Mouse (Mus musculus) liver, adult (tissue): ENCODE results near the gene Adamts8.

Experiments
- GATA4 ChIP-seq: IDR thresholded peaks from 2 replicates; pipeline ENCODE4 v1.6.1; 2014; ENCODE audit warnings: mild to moderate bottlenecking, low read length; ENCODE audit not compliant: insufficient replicate concordance

The Adamts8 gene

DNA sequence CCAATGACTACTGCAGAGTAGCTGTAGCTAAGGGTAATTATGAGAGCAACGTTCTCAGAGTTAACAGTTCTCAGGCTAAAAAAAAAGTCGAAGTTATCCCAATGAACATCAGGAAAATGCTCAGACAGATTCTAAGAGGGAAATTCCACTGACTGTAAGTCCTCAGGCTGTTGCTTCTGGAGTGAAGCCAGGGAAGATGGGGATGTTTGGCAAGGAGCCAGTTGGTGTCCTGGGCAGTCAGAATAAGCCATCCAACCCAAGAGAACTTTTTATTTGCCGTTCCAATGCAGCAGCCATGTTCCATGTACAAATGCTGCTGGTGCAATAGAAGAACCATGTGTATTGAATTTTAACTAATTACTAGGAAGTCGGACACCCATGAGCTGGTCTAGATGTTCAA, 8.2 kb downstream of the Adamts8 start:
- no peak for TF ChIP-seq GATA4

DNA sequence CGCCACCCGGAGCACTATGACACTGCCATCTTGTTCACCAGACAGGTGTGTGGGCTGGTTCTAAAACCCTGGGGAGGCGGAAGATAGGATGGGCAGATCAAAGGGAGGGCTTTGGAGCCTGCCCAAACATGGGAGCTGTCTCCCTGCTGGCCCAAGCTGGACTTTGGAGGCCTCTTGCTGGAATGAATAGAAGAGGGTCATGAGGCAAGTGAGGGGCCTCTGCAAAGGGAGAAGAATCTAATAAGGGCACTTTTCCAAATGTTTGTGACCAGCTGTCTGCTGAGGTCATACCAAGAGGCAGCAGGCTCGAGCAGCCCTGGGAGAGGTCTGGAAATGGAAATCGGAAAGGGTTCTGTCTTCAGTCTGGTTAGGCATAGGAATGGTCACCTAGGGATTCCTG, 9.1 kb downstream of the Adamts8 start:
- TF ChIP-seq GATA4, result no peak

DNA sequence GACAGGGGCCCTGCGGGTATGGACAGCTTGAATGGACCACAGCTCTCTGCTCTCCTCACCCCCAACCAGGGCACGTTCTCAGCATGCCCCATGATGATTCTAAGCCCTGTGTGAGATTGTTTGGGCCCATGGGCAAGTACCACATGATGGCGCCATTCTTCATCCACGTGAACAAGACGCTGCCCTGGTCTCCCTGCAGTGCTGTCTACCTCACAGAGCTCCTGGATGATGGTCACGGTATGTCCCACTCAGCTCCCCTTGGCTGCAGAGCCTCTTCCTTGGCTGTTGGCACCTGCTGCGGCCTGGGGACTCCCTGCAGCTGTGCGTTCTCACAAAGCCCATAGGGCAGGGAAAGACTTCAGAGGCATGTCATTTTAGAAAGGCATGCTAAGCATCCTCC, 10.9 kb downstream of the Adamts8 start:
- TF ChIP-seq GATA4, result no peak

DNA sequence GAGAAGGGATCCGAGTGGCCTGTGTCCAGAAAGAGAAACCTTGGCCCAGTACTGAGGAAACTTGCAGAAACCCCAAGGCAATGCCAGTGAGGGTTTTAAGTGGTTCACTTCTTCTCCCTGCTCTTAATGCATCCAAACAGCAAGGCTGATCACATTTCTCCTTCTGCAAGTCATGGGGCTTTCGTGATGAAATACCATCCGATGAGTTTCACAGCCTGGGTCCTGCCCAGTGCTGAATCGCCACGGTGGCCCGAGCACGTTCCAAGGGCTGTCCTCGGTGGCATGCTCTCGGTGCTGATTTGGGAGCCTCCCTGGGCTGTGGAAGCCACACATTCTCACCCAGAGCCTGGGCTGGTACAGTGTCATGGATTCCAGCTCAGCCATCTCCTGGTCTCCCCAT, 12.9 kb downstream of the Adamts8 start:
- TF ChIP-seq GATA4, result no peak

DNA sequence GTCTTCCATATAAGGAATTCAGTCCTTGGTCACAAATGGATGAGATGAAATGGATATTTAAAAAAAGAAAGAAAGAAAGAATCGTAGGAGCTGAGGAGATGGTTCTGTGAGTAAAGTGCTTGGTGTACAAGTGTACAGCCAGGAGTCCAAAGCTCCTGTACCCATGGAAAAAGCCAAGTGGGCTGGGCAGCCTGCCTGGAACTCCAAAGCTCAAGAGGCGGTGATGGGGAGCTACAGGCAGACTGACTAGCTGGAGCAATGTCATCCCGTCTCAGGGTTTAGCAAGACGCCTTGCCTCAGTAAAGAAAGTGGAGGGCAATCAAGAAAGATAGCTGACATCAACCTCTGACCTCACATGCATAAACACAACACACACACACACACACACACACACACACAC, 21.4 kb downstream of the Adamts8 start:
- TF ChIP-seq GATA4, result no peak

DNA sequence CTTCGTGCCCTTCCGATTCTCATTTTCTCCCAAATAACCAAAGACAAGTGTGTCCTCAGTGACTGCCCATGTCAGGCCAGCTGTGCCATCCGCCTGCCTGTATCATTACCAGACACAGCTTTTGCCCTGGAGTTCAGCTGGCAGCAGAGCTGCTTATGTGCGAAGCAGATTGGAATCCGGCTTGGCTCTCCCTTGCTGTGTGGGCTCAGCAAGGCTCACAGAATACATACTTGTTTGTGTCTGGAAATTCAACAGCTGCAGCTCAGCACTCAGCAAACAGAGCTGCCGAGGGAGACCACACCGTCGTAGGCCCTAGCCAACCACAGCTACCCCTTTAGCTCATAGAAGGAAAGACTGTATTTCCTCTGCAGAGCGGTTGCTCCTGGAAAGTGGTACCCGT, 22.3 kb downstream of the Adamts8 start:
- no peak for TF ChIP-seq GATA4

DNA sequence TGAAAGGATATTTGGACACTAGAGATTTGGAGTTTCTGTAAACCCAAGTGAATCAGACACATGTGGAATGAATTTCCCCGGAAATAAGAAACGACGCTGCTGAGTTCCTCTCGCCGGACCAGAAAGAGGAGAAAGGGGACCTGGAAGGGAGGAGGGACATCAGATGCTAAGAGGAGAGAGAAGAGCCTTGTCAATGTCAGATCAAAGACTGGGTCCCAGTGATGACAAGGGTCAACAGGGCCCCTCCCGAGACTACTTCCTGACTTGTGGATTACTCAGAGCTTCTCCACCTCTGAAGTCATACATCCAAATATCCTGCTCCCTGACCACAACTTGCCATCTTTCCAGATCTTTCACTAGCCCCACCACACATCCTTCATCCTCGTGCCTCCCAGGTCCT, 24.5 kb downstream of the Adamts8 start:
- TF ChIP-seq GATA4, result no peak

DNA sequence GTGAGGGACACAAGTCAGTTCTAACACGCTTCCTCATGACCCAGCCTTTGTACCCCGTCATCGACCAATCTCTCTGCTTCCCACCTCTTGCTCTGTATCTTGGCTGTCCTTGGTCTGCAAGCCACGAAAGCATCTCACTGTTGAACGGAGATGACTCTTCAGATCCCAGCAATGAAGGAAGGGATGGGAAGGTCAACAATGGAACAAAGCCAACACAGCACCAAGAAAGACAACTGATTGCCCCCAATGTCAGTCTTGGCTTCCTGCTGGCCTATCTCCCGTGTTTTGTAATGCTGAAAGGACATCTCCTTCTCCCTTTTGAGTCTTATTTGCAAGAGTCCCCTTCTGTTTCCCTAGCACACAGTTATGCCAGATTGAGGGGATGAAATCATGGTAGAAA, 25.8 kb downstream of the Adamts8 start:
- no peak for TF ChIP-seq GATA4

DNA sequence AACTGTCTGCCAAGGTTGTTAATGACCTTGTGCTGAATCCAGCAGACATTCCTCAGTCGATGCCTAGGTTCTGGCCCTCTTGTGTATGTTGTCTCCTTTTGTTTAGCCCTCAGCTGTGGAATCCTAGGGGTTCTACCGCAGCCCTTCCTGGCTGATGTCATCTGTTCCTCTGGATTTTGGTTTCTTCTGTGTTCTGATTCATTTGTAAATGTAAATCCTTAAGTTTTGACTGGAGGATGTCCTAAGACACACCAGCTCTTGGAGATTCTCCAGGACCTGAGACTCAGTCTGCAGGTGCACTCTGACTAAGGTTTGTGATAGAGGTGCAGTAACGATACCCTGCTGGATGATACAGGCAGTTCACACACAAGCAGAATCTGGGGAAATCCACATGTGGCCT, 27.6 kb downstream of the Adamts8 start:
- no peak for TF ChIP-seq GATA4

DNA sequence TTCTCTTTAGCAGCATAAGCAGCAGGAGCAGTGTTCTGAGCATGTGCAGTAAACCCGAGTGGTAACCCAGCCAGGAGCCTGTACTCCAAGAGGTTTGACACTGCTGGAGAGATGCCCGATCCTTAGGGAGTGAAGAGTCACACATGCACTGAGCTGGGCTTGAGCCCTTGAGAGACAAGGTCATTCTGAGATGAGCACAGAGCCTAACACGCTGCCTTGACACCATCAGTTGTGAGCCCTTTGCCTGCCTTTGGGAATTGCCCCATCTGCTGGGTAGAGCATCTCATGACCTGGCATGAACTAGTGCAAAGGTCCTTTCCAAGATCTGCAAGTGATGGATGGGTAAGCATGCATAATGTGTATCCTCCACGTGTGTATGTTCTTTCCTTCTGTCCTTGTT, 29.6 kb downstream of the Adamts8 start:
- TF ChIP-seq GATA4, result no peak

DNA sequence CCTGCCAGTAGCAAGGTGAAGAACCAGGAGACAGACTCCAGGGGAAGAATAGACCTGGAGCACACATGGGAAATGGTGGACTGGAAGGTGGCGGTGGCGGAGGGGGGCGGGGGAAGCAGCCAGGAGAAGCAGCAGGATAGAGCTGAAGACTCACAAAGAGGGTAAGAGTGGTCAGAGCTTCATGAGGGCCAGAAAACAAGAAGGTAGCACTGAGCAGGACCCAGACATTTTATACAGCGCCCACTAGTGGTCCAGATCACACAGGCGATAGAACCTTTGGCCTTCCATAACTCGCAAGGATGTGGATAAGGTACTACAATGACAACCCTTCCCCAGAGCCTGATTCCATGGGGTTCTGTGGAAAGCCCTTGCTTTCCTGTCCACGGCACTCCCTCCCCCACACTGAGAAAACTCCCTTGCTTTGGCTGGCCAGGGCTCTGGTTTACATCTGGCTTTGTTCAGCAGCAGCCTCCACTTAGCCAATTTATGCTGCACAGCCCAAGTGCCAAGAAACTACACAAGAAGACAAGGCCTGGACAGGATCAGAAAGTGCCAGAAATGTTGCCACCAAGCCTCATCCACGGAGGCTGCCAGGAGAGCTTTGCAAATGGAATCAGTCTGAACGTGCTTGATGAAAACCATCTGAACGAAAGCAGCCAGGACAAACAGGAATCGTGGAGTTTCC, 34.1 kb downstream of the Adamts8 start:
- TF ChIP-seq GATA4, result no peak

DNA sequence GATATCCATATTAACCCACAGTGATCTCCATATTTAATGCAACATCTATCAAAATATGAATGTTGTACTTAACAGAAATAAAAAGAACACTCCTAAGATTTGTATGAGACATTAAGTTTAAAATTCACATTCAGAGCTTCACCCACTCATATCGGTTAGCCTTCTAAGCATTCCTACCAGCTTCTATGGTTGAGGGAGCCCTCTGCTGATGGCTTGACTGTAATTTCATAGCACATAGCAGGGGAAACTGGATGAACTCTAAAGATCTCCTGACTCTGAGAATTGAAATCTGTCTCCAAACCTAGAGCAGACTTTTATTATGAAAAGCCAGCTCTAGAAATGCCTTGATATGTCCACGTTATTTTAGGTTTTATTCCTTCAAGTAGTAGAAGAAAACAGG, 38.1 kb downstream of the Adamts8 start:
- TF ChIP-seq GATA4, result no peak

DNA sequence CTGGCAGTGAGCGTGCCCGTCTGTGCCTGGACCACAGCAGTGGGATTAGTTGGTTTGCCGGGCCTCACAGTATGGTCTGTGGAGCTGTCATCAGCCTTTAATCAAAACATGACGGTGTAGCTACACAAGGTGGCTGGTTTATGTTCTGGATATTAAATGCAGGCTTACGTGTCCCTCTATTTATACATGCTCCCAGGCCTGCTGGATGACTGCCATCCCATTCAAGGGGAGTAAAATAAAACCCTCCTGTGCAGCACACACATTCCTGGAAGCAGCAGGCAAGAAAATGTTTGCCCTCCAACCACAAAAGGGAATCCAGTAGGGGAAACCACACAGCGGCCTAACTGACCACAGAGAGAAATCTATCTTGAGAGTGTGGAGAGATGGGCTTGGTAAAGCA, 43.4 kb downstream of the Adamts8 start:
- no peak for TF ChIP-seq GATA4

DNA sequence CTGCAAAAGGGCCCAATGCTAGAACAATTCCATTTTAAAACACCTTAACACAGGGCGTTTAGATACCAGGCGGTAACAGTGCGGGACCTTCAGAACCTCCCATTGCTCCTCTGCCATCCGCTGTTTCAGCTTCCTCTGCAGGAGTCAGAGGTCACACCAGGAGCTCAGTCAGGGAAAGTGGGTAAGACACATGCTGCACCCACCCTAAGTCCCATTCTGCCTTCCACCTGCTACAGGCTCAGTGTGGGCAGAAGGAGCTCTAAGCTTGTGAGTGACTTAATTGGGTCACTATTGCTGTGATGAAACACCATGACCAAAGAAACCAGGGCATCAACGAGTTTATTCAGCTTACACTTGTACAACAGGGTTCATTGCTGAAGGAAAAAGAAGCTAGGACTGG, 50.7 kb downstream of the Adamts8 start:
- no peak for TF ChIP-seq GATA4

DNA sequence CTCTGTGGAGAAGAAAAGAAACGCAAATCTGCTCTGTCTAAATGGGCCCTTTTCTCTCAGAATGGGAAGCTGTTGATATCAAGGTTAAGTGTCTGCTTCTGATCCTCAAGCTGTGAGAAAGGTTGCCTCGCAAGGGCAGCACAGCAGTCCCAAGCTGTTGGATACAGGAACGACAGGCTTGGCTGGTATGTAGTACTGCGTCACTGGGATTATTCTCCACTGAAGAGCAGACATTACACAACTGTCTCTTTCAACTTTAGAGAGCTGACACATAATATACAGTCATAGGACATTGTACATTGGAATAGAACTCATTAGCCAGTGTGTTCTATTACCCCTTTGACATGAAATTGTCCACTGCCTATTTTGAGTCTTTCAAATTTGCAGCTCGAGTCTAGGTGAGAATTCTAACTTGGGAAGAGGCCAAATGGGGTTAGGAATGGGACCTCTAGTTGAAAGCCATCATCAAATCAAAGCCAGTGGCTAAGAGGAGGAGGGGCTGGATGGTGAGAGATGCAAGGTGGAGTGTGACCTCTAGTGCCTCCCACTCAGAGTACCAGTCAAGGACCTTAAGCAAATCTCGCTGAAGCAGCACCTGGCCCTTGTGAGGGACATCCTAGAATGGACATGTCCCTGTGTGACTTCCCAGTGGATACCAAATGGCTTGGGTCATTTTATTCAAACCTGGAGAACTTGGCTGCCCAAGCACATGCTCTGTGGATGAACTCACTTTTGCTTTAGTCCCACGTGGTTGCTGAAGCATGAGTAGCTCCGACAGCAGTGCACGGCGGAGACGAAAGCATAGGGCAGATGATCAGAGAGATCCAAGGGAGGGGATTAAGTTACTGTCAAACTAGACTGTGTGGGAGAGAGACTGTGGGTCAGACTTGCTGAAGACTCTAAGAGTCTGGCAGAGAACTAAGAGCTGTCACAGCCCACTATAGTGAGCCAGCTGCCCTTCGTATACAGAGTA, 54.5 kb downstream of the Adamts8 start:
- TF ChIP-seq GATA4, result no peak

DNA sequence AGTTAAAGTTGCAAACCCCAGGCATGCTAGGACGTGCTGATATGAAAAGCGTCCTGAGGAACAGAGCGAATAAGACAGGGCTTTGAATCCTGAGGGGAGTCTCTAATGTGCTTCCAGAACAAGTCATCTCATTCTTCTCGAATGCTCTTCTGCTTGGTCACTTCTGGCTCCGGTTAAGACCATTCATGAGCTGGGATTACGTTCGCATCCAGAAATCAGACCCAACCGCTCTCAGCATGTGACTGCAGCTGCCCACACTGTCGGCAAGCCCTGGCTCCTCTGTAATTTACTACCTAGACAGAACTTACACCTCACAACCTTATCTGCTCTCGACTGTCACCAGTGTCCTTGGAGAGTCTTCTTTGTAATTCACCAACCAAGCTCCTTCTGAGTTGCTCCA, 58.3 kb downstream of the Adamts8 start:
- TF ChIP-seq GATA4, result no peak

DNA sequence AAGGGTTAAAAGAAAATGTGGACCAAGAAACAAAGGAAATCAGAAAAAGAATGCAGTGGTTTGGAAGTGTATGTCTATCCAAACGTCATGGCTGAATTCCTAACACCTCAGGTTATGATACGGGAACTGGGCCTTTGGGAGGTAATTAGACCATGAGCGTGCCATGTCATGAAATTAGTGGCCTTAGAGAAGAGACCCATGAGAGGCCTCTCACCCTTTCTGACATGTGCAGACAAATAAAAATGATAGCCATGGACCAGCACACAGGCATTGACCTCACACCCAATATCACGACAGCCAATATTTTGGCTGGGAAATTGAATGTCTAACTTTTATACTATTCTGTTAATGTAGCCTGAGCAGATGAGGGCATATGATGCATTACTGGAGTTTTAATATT, 60.2 kb downstream of the Adamts8 start:
- TF ChIP-seq GATA4, result no peak

DNA sequence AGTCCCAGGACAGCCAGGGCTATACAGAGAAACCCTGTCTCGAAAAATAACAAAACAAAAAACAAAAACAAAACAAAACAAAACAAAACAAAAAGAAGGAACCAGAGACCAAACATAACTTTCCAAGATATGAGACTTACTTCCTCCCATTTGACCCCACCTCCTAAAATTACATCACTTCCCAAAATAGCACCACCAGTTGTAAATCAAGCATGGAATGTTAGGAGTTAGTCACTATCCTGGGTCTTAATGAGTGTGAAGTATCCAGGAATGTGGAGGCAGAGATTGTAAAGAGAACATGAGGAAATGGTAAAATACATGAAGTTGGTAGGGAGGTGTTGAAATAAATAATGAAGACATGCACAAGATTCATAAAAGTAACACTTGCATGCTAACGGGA, 67.0 kb downstream of the Adamts8 start:
- no peak for TF ChIP-seq GATA4
